Mouse (Mus musculus) embryo, embryonic 11.5 days (tissue): ENCODE measurements around the gene Ascl4.

Experiments
- DNase-seq: peaks from one replicate; pipeline ENCODE4 v3.0.0-alpha.2; 2012; ENCODE audit warnings: low read depth, low spot score

Gene Ascl4

DNA sequence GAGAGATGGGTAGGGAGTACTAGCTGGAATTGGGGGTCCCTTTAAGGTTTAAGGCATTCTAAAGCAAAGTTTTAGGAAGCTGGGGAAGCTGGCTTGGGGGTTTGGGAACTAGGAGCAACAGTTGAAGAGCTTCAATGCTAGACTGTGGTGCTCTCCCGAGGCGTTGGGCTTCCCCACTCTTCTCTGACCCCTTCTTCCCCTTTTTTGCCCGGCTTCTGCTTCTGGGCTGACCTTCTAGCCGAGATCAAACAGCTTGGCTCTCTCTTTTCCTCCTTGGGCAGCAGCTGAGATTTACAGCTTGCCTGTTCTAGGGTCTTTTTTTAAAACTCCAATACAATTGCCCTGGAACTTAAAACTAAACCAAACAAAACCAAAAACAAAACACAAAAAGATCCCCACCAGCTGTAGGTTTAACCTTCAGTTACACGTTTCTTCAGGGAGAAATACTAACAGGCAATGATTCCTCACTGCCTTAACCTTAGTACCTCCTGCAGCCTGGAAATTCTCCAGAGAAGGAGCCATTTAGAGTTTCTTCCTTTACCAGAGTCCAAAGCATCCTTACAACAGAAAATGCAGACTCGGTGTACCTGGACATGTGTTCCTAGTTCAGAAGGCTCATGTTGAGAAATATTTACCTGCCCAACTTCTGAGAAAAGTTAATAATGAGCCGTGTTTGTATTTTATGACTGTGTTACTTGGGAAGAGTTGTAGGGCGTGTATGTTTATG, 42.6 kb downstream of the Ascl4 start:
- DNase-seq: no peak

DNA sequence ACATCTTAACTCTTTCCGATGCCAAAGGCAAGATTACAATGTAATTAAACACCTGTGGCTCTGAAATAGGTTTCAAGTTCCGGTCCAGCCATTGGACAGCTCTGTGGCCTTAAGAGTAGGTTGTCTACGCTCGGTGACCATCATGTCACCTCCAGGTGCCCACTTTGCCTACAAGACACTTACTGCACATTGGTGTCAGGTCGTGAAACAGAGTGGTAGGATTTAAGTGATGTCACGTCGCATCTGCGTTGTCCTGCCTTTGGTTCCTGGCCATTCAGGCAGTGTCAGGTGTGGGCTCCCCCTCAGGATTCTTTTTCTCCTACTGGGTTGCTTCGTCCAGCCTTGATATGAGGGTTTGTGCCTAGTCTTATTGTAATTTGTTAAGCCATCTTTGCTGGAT, 44.3 kb downstream of the Ascl4 start:
- DNase-seq: no peak

DNA sequence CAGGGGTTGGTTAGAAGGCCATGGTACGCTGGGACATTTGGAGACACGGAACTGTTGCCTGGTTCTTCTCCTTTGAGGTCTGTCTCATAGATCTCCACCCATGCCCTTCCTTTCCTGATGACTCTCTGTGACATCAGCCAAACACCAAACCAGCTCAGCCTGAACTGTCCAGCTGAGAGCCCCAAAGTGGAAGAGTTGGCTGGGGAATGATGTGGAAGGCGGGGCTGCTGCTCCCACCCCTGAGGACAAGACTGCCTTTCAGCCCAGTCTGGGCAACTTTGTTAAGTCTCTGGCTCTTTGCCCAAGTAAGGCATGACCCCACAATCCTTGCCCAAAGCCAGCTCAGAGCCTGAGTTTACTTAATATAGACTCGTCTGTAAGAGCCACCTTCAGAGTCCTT, 45.4 kb downstream of the Ascl4 start:
- DNase-seq: no peak

DNA sequence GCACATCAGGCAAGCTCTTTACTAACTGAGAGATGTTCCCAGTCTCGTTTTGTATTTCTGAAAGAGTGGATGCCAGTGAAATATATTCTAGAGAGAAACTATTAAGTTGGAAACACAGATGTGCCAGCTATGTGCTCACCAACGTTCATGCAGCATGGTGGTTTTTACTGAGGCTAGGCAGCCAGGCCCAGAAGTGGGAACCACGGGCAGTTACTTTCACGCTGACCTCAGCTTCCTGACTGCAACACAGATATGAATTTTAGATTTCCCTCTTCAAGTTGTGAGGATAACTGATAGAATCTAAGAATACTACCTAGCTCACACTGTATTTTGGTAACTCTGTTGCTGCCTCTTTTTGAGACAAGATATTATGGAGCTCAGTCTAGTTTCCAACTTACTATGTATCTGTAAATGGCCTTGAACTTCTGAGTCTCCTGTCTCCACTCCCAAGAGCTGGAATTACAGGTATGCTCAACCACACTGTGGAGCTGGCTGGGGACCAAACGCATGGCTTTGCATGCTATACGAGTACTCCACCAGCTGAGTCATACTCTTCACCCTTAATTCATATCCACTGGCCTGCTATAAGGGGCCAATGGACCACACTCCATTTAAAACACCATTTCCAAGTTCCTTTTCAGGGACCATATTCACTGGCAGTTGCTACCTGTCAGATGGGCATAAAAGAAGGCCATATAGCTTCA, 62.1 kb downstream of the Ascl4 start:
- no peak for DNase-seq

DNA sequence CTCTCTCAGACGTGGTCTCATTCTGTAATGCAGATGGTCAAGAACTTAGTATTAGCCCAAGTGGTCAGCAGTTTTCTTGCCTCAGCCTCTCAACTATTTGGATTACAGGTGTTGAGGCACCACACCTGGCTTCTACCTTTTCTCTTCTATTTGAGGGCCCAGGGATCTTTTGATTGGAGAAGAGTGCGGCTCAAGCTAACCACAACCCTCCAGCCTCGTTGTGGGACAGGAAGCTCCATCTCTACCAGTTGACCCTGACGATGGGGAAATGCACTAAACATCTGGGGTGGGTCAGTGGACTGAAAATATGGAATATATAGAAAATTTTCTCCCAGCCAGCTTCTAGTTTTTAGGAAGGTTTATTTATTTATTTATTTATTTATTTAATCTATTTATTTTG, 64.9 kb downstream of the Ascl4 start:
- DNase-seq: no peak

DNA sequence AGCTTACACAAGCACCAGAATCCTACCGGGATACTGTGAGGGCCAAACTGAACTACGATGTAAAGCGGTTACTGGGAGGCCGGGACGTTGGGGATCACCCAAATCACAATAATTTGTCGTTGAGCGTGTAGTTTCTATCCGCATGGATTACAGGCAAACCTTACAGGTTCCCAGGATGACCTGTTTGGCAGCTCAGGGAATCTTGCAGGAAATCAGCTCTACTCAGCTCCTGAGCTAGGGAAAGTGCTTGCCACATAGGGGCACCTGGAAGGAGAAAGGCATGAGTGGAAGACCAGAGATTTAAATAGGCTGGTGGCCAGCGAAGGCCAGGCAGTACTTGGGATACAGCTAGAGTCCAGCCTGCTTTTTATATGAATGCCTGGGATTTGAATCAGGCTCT, 66.4 kb downstream of the Ascl4 start:
- DNase-seq: no peak

DNA sequence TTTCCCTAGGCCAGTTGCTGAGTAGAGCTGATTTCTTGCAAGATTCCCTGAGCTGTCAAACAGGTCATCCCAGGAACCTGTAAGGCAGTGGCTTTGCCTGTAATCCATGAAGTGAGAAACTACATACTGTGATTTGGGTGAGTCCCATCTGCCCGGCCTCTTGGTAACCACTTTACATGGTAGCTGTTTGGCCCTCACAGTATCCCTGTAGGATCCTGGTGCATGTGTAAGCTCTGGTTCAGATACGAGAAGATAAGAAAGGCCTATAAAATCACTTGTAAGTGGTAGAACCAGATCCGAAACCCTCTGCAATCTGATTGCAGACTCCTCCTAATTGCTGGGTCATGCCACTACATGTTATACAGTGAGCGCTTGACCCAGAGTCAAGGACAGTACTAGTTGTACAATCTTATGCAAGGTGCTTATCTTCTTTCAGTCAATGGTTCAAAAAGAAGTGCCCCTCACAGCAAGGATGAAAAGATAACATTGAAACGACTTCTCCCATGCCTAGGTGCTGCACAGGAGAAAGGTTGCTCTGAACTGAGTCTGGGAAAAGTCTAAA, 67.1 kb downstream of the Ascl4 start:
- no peak for DNase-seq
